Mouse (Mus musculus) neutrophil, adult 83 days (primary cell): Measurements from ENCODE around the gene Canx. TPM values are rescaled to one million over a fixed set of nuclear protein-coding genes. Genes with fewer than 3 reads are reported as not detected.

Experiments
- total RNA-seq, 2 experiments: library from RNA; stranded (reverse); gene quantifications; one replicate each; pipeline ENCODE4 v1.2.4; 2023

Canx gene
- 100 to 1,000 TPM; 213 to 218 TPM for total RNA-seq

GRCm38 (mm10) chr11:50325496-50326301, at the start of gene Canx:
Gene Canx, minus strand, starts transcription at chr11:50325673.

GRCm38 (mm10) chr11:50354162-50354561, 28.7 kb upstream of the Canx start, which contains the start of gene Cby3:
Gene Cby3, plus strand, starts transcription at chr11:50354462.

GRCm38 (mm10) chr11:50292190-50292855, 33.1 kb downstream of the Canx start, which contains the start of gene Maml1:
Gene Maml1, minus strand, starts transcription at chr11:50292311.

Other genes starting within 250 kb of the Canx start
- gene Tbc1d9b, start 194.3 kb downstream of the Canx start, total RNA-seq, result 10 to 100 TPM; 57.0 to 57.3 TPM
- gene Mrnip, start 151.2 kb downstream of the Canx start, total RNA-seq, result 1 to 10 TPM; 3.4 to 4.8 TPM
- gene Sqstm1, start 114.8 kb downstream of the Canx start, total RNA-seq, result 100 to 1,000 TPM; 279 to 286 TPM
- gene Mgat4b, start 114.8 kb downstream of the Canx start, total RNA-seq, result 10 to 100 TPM; 18.2 to 18.6 TPM
- gene Ltc4s, start 87.1 kb downstream of the Canx start, total RNA-seq, result under 1 TPM; 0.83 to 0.99 TPM
- gene Maml1, start 33.4 kb downstream of the Canx start, total RNA-seq, result 10 to 100 TPM; 43.5 to 46.7 TPM
- gene Cby3, start 28.8 kb upstream of the Canx start, total RNA-seq, result not detected
- gene Hnrnph1, start 51.3 kb upstream of the Canx start, total RNA-seq, result 100 to 1,000 TPM; 504 to 536 TPM
- gene Rufy1, start 105.5 kb upstream of the Canx start, total RNA-seq, result 10 to 100 TPM; 24.7 to 28.1 TPM